Mouse (Mus musculus) retina, postnatal 7 days (tissue): ENCODE results near the gene Igfbp2.
A peak's percentile ranks its signal among the peaks of the same experiment; 100 is the strongest.

Experiments
- DNase-seq: peaks from one replicate; pipeline ENCODE4 v3.0.0-alpha.2; 2012; ENCODE audit warnings: low read depth, low spot score

Gene Igfbp2

DNA sequence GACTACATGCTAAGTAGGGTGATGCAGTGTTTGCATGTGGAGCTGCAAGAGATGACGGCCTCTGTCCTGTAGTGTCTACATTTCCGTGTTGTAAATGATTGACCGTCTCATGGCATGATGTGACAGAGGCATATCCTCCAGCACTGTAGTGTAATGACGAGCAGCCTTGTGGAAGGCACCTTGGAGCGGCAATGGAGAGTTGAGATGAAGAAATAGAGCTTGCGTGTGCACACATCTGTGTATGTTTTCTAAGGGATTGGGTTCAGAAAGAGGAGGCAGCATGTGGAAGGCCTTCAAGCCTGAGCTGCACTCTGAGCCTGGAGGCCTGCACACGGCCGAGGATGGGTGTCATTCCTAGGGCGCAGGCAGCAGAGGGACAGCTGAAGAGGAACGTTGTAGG lies 31.4 kb downstream of the Igfbp2 start:
- DNase-seq = no peak

DNA sequence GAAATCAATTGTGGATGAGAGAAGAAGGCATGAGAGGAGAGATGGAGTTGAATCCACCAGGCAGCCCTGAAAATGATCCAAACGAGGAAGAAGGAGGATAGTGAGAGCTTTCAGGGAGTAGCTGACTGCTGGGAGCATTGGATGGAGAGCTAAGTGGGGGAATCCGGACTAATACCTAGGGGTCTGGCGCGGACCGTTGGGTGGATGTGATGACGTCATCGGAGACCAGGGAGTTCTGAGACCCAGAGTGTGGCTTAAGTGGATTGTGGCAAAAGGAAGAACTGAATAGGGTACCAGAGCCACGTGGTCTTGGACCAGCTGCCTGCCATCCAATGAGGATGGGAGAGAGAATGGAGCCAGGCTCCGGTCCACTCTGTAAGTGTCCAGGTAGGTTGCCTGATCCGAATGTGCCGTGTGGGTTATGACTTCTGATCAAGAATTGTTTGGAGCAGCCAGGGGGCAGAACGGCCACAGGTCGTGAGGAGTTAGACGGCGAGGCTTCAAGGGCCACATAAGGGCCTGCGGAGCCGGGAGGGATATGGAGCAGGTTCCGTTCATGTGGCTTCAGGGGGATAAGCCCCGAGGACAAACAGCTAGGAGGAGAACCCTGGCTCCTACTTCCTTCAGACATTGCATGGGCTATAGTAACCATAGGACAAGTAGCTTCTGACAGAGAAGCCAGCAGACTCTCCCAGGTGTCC lies 32.1 kb downstream of the Igfbp2 start:
- DNase-seq = no peak

DNA sequence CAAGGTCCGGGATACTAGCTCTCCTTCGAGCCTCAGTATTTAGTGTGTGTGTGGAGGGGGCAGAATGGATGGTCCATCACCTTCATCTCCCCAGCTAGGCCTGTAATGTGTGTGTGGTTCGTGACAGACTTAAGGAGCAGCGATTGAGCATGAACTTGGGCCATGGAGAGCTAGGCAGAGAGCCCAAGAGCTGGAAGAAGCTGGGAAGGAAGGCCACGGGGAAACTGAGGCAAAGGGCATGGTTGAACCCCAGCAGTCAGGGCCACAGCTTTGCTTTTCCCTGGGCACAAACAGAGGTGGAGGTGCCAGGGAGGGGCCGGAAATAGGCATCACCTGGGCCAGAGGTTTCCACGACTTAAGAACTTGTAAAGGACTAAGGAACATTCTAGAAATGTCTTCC lies 32.8 kb downstream of the Igfbp2 start:
- no peak for DNase-seq

DNA sequence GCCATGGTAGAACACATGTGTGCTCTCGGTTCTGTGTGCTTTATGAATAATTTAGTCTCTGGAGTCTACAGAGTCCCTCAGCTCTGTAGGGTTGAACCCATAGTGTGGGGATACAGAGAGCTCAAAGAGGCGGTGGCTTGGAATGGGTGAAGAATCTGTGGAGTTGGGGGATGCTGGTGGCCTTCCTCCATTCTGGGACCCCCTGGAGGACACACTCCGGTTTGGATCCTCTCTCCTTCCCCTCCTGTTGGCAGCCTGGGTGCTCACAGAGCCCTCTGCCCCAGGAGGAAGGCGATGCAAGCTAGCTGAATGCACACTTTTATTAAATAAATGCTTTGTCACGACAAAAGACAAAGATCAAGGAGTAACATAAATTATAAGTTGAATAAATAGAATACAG lies 33.3 kb downstream of the Igfbp2 start:
- no peak for DNase-seq

DNA sequence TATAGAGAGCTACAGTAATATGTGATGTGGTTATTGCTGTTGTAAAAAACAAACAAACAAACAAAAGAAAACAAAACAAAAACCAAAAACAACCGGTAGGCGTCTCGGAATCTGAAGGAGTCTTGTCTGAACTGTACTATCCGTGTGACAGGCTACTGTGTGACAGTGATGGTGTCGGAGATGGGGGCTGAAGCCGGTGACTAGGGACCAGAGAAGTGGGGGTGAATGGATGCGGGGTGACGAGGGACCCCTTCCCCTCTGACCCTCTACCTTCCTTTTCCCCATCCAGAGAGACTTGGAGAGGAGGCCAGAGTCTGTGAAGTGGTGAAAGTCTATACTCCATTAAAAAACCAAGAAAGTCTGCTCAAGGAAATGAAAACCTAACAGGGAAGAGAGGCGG lies 34.0 kb downstream of the Igfbp2 start:
- DNase-seq = no peak

DNA sequence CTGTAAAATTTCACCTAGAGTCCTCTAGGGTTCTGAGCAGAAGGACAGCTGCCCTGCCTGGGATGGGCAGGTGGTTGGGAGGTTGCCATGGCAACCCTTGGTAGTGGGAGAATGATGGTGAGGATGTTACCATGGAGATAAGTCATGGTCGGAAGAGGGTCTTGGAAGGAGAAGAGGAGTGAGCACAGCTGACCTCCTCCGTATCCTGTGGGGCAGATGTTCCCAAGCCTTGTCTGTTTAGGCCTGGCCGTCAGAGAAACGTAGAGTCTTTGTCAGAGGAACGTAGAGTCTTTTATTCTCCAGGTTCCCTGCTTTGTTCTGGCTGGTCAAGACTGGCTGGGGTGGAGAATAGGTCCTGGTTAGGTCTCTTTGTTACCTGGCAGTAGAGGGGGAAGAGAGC lies 34.6 kb downstream of the Igfbp2 start:
- no peak for DNase-seq

DNA sequence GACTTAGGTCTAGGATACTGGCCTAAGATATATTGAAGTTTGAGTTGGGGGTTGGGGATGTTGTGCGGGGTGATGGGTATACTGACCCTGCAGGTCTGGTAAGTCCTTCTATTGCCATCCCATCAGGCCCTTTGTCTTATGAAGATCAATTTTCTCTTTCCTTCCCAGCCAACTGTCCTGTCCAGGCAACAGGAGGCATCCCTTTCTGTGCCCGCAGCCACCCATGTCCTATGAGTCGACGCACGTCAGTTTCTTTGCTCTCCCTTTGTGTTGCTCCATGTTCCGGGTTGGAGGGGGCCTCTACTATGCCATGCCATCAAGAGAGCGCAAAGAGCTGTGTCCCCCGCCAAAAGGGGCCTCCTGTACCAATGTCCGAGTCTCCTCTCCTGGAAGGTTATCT lies 35.7 kb downstream of the Igfbp2 start:
- no peak for DNase-seq

DNA sequence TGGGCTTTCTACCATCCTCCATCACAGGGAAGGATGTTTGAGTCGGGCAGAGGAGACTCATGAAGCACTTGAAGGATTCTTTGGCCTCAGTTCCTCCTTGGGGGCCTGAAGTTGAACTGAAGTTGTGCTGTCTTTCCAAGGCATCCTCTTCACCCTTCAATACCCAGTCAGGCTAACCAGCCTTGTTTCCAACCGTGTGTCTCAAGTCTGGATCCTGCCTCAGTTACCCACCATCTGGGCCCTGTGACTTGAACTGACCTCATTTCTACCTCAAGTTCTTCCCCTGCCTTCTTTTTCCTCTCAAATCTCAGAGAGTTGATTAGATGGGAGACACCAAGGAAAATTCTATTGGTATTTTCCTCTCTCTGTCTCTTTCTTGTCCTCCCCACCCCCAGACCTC lies 36.2 kb downstream of the Igfbp2 start:
- no peak for DNase-seq

DNA sequence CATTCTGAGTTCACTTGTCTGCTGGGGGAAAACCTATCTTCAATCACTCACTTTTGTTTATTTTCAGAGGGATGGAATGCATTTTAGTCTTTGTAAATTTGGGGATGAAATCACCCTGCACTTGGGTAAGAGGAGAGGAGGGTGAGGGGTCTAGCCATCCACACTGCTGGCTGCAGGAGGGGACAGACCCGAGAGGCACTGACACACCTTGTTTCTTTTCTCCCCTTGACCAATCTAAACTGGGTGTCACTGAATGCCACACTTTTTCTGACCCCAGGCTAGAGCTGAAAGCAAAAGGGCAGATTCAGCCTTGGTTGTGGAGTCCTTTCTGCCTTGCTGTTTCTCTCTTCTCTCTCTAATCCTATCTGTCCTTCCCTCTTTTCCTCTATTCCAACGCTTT lies 37.4 kb downstream of the Igfbp2 start:
- DNase-seq = no peak

DNA sequence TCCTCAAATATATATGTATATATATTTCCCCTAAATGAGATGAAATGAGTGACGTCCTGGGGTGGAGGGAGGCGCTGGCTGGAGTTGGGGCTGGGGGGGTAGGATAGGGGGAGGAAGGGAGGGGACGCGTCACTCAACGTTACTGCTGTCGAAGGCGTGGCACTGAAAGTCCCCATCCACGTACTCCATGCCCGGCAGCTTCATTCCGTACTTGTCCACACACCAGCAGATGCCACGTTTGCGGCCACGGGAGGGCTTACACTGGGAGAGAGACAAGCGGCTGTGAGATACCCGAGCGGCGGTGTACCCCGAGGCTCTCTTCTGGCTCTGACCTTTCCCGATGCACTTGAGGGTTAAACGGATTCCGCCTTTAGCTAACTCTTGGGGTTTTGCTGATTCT lies 37.9 kb downstream of the Igfbp2 start:
- DNase-seq = no peak

DNA sequence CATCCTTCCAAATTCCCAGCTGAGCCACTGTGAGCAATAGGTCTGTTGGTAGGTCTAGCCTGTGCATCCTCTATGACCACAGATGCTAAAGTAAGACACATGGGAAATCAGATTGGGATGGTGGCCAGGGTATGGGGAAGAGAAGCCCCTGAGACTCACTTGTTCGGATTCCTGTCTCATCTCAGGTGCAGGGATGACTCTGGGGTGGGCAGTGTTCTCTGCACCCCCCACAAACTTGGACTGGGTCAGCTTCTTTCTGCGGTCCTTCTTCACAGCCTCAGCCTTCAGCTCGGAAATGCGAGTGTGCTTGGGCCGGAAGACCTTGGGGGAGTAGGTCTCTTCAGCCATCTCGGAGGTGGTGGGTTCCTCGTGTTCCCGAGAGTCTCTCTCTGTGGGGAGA lies 39.4 kb downstream of the Igfbp2 start:
- DNase-seq = no peak

DNA sequence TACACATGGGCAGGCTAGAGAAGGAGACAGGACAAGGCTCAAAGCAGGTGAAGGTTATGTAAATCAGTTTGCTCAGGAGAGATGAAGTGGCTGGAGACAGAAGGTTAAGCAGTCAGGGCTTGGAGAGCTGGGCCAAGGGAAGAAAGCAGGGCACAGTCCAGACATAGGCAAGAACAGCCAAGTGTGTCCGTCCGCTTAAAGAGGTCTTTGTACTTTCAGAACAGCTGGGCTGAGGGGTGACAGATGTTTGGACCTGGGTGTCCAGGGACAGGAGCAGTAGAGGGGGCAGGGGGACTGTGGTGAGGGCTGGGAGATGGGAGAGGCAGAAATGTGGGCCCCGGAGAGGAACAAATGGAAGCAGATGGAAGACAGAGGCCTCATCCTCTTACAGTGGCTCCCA lies 40.0 kb downstream of the Igfbp2 start:
- no peak for DNase-seq

DNA sequence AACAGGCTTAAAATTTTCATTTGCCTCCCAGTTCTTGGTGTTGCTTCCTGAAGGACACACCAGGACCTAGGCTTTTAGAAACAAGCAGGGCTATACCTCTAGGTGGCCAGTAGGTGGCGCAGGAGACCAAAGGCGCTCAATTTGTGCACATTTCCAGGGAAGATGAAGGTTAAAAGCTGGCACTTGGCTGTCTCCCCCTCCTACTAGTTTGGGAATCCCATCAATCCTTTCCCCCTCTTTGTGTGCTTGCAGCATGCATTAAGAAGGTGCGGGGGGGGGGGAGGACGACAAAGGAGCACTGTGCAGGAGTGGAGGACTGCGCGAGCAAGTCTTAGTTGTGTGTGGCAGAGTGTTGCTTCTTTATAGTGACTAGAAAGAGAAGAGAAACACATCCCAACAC lies 41.6 kb downstream of the Igfbp2 start:
- DNase-seq = peak; percentile 59

DNA sequence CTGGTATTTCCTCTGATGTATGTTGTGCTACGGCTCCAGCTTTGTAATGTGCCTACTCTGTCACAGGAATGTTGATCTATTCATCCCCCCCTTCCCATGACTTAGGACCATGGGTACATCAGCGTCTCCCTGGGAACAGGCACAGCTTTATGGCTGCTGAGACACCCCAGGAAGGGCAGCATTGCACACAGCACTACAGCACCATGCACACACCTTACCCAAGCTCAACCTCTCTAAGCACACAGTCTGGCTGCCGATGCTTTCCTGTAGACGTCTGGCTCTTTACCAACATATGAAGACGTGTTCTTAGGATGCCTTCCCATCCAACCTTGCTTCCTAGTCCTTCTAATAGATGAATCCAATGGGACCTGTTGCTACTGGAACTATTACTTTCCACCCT lies 42.1 kb downstream of the Igfbp2 start:
- DNase-seq = no peak

DNA sequence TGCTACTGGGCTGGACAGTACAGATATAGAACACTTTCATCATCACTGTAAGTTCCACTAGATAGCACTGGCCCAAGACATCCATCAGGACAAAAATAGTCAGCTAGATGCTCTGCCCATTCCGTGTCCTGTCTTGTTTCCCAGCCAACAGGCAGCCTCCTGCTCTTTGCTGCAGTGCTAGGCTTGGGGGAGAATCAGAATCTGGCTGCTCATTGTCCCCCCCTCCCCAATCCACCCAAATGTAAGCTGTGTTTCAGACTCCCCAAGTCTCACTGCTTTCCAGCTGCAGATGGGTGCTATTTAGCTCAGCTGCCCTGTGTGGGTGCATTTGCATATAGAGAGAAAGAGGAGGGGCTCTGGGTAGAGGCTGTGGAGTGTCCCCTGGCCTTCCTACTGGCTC lies 43.0 kb downstream of the Igfbp2 start:
- DNase-seq = no peak

DNA sequence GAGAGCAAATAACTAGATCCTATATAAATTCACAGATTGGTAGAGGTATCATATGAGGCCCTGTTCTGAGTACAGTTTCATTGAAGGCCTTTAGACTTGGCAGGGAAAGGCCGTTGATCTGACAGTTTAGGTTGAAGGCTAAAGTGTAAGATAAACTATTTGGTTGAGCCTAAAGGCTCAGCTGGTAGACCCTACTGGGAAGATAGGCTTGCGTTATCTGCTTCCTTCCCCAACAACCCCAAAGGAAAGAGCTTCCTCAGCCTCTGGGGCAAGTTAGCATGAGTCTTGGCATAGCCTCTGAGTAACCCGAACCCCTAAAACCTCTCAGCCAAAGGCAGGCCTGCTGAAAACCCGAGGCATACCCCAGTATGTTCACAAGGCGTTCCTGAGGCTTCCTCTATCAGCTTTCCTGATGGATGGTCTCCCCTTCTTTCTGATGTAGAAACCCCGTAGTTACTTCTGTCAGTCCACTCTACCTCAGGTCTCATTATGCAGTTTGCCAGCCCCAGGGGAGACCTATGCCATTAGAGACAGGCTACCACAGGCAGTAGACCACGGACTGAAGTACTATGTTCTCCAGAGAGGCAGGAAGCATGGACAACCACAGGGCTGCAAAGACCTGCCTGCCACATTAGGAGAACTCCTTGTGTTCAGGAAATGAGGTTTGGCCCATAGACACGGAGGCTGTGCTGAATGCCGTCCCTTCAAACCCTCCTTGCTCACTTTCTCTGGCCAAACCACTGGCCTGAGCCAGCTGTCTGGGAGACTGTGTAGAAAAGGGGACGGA lies 44.3 kb downstream of the Igfbp2 start:
- DNase-seq = no peak

DNA sequence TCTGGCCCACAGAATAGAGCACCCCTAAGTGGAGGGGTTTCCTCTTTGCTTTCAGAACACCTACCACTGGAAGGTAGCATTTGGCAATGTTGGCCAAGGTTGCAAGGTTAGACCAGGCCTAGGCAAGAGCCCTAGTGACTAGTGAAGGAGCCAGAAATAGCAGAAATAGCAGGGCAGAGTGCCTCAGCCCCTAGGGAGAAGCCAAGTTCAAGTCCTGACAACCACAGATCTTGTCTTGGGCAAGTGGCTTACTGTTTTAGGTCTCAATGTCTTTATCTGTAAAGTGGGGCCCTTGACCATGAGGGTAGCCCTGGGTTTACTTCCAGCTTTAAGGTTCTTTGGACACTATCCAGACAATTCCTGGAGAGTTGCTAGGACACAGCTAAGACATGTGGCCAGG lies 45.0 kb downstream of the Igfbp2 start:
- no peak for DNase-seq

DNA sequence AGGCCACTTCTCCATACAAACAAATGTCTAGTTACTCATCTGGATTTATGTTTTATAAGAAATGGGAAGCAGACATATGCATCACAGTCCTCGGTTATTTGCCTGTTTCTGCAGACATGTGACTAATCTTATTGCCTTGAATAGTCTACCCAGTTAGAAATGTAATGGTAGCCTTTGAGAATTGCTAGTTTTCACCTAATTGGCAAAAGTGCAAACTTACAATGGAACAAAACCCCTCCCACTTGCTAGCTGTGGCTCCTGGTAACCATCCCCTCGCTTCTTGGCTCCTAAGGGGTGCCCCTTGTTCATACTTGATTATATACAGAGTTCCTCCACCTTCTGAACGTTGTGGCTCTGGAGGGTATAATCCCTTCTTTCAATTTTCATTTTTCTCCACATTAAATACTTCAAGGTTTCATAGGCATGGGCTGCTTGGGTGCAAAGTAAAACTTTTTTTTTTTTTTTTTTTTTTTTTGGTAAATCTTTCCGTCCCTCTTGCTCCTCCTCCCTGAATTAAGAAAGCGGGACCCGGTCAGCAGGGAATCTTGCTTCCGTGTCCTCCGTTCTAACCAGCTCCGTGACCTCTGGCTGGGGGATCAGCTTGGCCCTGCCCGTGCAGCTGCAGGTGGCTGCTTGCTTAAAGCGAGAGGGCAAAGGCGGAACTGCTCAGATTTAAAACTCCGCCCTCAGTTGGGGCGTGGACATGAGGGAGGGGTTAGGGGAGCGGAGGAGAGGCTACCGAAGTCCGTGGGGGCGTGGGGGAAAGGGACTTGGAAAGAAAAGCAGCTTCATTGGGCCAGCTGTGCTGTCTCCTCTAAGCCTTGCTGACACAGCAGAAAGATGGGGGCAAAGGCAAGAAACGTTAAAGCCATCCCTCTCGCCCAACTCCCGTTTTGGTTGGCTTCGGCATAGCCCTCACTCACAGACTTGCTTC lies 45.6 kb downstream of the Igfbp2 start:
- DNase-seq = no peak

DNA sequence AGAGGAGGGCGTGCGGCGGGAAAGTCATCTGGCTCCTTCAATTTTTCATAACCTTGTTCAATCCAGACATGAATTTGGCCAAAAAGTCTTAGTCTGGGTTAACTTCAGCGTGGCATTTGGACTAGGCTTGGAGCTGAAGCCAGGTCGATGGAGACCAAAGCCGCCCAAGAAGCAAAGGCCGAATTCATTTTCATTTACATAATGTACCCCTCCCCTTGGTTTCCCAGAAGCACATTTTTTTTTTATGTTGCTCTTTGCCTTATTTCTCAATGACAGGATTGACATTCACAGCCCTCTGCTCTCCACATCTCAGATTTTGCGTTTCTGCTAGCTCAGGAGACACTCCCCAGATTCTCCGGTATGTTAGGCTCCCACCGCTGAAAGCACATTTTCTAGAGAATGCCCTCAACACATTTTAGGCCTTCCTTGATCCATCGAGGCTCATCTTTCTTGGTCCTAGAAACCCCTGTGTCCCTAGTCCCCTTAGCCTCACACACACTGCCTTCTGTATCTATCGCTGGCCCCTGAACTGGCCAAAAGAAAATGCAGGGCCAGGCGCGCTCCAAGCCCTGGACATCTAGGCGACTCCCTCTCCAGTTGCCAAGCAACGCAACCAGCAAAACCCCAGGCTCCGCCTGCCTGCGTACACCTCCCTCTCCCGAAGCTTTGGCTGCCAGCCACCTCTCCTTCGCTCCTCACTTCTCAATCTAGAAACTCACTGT lies 46.5 kb downstream of the Igfbp2 start:
- DNase-seq = no peak

DNA sequence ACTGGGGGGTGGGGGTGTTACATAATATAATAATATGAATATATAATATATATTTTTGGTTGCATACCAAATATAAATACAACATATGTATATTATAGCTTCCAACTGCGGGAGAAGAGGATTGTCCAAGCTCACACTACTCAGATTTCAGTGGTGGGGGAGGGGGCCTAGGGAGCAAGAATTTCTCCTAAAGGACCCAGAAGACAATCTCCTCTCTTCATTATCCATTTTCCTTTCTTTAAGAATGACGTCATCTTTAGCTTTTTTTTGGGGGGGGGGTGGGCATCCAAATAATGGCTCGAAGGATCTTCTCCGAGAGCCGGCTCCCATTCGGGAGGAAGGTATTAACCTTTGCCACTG lies 47.0 kb downstream of the Igfbp2 start:
- no peak for DNase-seq

DNA sequence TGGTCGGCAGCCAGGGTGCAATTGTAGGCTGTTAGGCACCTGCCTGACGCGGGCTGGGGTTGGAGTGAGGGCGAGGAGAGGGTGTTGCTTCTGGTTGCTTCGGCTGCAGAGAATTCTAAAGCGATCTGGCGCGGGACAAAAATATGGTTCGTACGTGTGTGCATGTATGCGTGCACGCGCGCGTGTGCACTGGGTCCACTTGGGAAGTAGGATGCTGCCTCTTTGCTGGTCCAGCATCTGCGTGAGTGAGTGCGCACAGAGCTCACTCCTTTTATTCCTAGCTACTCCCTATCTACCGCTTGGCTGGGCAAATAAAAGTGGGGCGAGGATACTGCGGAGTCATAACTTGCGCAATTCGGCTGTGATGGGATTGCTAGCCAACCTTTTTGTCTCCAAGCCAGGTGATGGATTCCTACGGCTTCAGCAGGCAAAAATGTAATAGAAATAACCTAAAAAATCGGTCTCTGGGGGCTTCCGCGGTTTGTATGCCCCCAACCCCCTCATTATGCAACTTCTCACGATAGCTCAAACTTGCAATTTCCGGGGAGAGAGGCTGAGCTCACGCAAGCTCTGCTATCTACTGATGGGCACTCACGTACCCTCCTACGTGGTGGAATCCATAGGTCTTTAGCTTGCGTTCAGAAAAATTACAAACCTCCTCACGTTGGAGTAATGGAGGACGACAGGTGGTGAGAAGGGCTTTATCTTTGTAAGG lies 47.6 kb downstream of the Igfbp2 start:
- DNase-seq = no peak
